9 mouse cellular contexts compared by ENCODE assay signal in genomic region chr14:21610224-21610623, GRCm38 (mm10).
DNase-seq lines count a peak whose midpoint lies in the region; ATAC-seq lines count a peak whose summit lies in the region.
"Had no signal": no experiment of that assay in that cellular context is flagged by ENCODE, and none has a peak within 500 bp of the region (broad histone marks: within the 10 kb centered on the region; RNA-seq: fewer than 3 reads in every experiment).

No protein-coding gene starts in this region.

- no peaks in the 10 kb centered on the region for H3K9me3 ChIP-seq in embryonic facial prominence, embryonic 11.5 days (replicated peaks; ENCODE audit: control insufficient read depth, low read length)
- no peaks in the 10 kb centered on the region for H3K9me3 ChIP-seq in embryonic facial prominence, embryonic 10.5 days
- no peaks in the 10 kb centered on the region for H3K9me3 ChIP-seq in midbrain, embryonic 14.5 days (ENCODE audit: control insufficient read depth, low read length)
- H3K9me3 ChIP-seq: neural tube, embryonic 12.5 days had no signal

- H3K4me1 ChIP-seq in embryonic facial prominence, embryonic 11.5 days (ENCODE audit: control insufficient read depth, insufficient read depth, low read length) = no peaks in the 10 kb centered on the region
- H3K4me1 ChIP-seq in embryonic facial prominence, embryonic 10.5 days = peaks cover 8% of the 10 kb centered on the region; the same call in 1 of the 2 replicates
- peaks cover 26% of the 10 kb centered on the region for H3K4me1 ChIP-seq in midbrain, embryonic 14.5 days (ENCODE audit: control insufficient read depth, insufficient read depth, low read length)

- no peaks in the 10 kb centered on the region for H3K36me3 ChIP-seq in embryonic facial prominence, embryonic 11.5 days (replicated peaks; ENCODE audit: control insufficient read depth, insufficient read depth, low read depth, low read length)
- H3K36me3 ChIP-seq in embryonic facial prominence, embryonic 10.5 days (replicated peaks) = peaks cover 7% of the 10 kb centered on the region; the same call in 1 of the 2 replicates
- no peaks in the 10 kb centered on the region for H3K36me3 ChIP-seq in midbrain, embryonic 14.5 days (ENCODE audit: control insufficient read depth, insufficient read depth, low read length)
- H3K36me3 ChIP-seq: neural tube, embryonic 12.5 days had no signal

- no peak overlapping the region for H3K9ac ChIP-seq in embryonic facial prominence, embryonic 11.5 days (replicated peaks; ENCODE audit: low read length)
- no peak overlapping the region for H3K9ac ChIP-seq in midbrain, embryonic 14.5 days (replicated peaks; ENCODE audit: low read length)
- H3K9ac ChIP-seq: neural tube, embryonic 12.5 days had no signal

- peak; percentile 77 for DNase-seq in embryonic facial prominence, embryonic 11.5 days (ENCODE audit: low spot score)
- no peak for DNase-seq in embryonic facial prominence, embryonic 10.5 days (ENCODE audit: low spot score)
- DNase-seq in right cerebral cortex, adult 18-20 months = peak; percentile 51
- DNase-seq in right cerebral cortex, postnatal 4 days = no peak
- DNase-seq in embryo, embryonic 10.5 days (ENCODE audit: low spot score) = peak; percentile 84
- DNase-seq in induced T-regulatory cell, adult 2 months (ENCODE audit: low read depth) = peak; percentile 77
- DNase-seq in midbrain, embryonic 14.5 days = peak; percentile 86

- 0 out of 2 replicates have a peak, but pooled peaks have one; percentile 48 for ATAC-seq in embryonic facial prominence, embryonic 11.5 days (replicated peaks; ENCODE audit: insufficient number of reproducible peaks, low FRiP score, low TSS enrichment, low read depth)
- ATAC-seq in midbrain, embryonic 14.5 days (ENCODE audit: low FRiP score, low TSS enrichment) = peak; percentile 53; the same call in 1 of the 2 replicates
- no peak for ATAC-seq in erythroid progenitor cell, adult 5-6 weeks (replicated peaks; ENCODE audit: low FRiP score, poor library complexity, severe bottlenecking)

- H3K27ac ChIP-seq in embryonic facial prominence, embryonic 11.5 days (replicated peaks; ENCODE audit: low read depth, low read length) = no peak overlapping the region
- no peak overlapping the region for H3K27ac ChIP-seq in embryonic facial prominence, embryonic 10.5 days (replicated peaks)
- H3K27ac ChIP-seq in midbrain, embryonic 14.5 days (replicated peaks; ENCODE audit: low read depth, low read length) = no peak overlapping the region
- H3K27ac ChIP-seq: neural tube, embryonic 12.5 days had no signal

- H3K27me3 ChIP-seq in embryonic facial prominence, embryonic 11.5 days (ENCODE audit: control insufficient read depth, insufficient read depth, low read length) = no peaks in the 10 kb centered on the region
- H3K27me3 ChIP-seq in embryonic facial prominence, embryonic 10.5 days (replicated peaks; ENCODE audit: low read depth, poor library complexity, severe bottlenecking) = no peaks in the 10 kb centered on the region
- no peaks in the 10 kb centered on the region for H3K27me3 ChIP-seq in midbrain, embryonic 14.5 days (ENCODE audit: control insufficient read depth, insufficient read depth, low read length)
- H3K27me3 ChIP-seq: neural tube, embryonic 12.5 days had no signal

- no peak overlapping the region for H3K4me2 ChIP-seq in embryonic facial prominence, embryonic 11.5 days (ENCODE audit: low read depth, low read length)
- no peak overlapping the region for H3K4me2 ChIP-seq in midbrain, embryonic 14.5 days (ENCODE audit: low read length)
- H3K4me2 ChIP-seq: neural tube, embryonic 12.5 days had no signal

- no peak overlapping the region for H3K4me3 ChIP-seq in embryonic facial prominence, embryonic 11.5 days (ENCODE audit: low read depth, low read length)
- no peak overlapping the region for H3K4me3 ChIP-seq in embryonic facial prominence, embryonic 10.5 days
- no peak overlapping the region for H3K4me3 ChIP-seq in midbrain, embryonic 14.5 days (replicated peaks; ENCODE audit: low read depth, low read length)
- H3K4me3 ChIP-seq: neural tube, embryonic 12.5 days had no signal

- WGBS in embryonic facial prominence, embryonic 11.5 days = 20% methylated on average over 3 of the region's 3 CpGs
- 16% methylated on average over 3 of the region's 3 CpGs for WGBS in embryonic facial prominence, embryonic 10.5 days
- WGBS in midbrain, embryonic 14.5 days = 11% methylated on average over 3 of the region's 3 CpGs

Comparison
In these comparisons a context has a peak if more than half of its experiments do, and no peak if none do; other contexts are left out.
1. DNase-seq: peak in embryonic facial prominence, embryonic 11.5 days (single experiment), right cerebral cortex, adult 18-20 months (single experiment), embryo, embryonic 10.5 days (single experiment), induced T-regulatory cell, adult 2 months (single experiment) and midbrain, embryonic 14.5 days (single experiment); none in embryonic facial prominence, embryonic 10.5 days (single experiment) and right cerebral cortex, postnatal 4 days (single experiment).